Mouse (Mus musculus): ENCODE results near the gene Fdxr. TPM values are rescaled to one million over a fixed set of nuclear protein-coding genes. Genes with fewer than 3 reads are reported as not detected.

The Fdxr gene
- polyA plus RNA-seq, 1 experiment from 2014 or later, result 17.6 TPM

DNA sequence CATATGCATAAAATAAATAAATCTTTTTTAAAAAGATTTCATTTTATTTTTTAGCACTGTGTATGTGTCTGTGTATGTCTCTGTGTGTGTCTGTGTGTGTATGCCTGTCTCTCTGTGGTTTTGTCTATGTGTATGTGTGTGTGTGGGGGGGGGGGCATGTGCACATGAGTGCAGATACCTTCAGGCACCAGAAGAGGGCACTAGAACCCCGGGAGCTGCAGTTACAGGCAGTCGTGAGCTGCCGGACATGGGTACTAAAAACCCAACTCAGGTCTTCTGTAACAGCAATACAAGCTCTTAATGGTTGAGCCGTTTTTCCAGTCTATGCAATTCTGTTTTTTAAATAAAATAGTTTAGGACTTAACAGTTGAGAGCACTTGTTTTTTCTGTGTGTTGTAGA, 23.9 kb upstream of the Fdxr start:
- H3K27ac ChIP-seq (replicated peaks), result no peak overlapping the region
- 79% methylated on average over 4 of the region's 4 CpGs for WGBS
- peaks cover 15% of the 10 kb centered on the region for H3K4me1 ChIP-seq
- H3K9me3 ChIP-seq, result 0 out of 2 replicates have a peak, but pooled peaks cover 3% of the 10 kb centered on the region
- DNase-seq (ENCODE audit: low spot score), result no peak
- H3K4me3 ChIP-seq, result no peak overlapping the region
- no peaks in the 10 kb centered on the region for H3K36me3 ChIP-seq (replicated peaks)
- H3K27me3 ChIP-seq (replicated peaks; ENCODE audit: low read depth, poor library complexity, severe bottlenecking), result peaks cover 53% of the 10 kb centered on the region

DNA sequence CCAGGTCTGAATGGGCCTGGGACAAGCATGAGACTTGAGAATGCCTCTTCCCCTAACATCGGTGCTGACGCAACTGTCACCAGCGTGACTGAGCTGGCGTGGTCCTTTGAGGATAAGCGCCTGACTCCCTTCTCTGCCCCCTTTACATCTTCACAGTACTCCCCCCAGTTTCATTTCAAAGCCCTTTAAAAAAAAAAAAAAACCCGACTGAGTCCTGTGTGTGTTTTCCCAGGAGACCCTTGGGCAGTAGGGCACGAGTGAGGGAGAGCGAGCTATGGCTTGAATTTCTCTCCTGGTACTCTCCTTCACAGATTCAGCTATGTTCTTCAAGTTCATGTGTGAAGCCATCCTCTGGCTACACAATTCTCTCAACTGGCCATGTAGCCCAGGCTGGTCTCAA, 21.3 kb upstream of the Fdxr start:
- 59% methylated on average over 8 of the region's 8 CpGs for WGBS
- 0 out of 2 replicates have a peak, but pooled peaks cover 3% of the 10 kb centered on the region for H3K9me3 ChIP-seq
- DNase-seq (ENCODE audit: low spot score), result no peak
- peak overlapping the region; percentile 64; the same call in 1 of the 2 replicates for H3K4me3 ChIP-seq
- H3K27ac ChIP-seq (replicated peaks), result no peak overlapping the region
- H3K27me3 ChIP-seq (replicated peaks; ENCODE audit: low read depth, poor library complexity, severe bottlenecking), result peaks cover 49% of the 10 kb centered on the region
- H3K4me1 ChIP-seq, result peaks cover 16% of the 10 kb centered on the region
- no peaks in the 10 kb centered on the region for H3K36me3 ChIP-seq (replicated peaks)

DNA sequence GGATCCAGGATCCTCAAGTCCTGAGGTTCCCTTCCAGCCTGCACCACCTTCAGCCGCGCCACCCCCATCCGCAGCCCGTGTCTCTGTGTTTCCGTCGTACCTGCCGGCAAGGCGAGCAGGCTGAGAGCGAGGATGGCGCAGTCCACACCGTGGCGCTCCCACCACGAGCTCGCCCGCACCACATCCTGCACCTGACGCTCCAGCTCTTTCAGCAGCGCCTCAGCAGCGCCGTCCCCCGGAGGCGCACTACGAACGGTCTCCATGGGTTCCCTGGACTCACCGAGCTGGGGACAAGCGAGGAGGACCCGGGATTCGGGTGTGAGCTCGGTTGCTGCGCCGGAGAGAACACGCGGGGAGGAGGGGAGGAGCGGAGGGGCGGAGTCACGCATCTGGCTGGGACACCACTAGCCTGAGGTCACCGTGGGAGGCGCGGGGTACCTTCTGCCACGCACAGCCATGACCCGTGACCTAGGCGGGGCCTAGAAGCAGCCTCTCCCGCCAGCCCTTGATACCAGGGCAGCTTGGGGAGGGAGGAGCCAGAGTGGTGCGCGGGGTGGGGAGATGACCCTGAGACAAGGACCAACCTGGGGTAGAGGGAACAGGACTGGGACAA, 20.5 kb upstream of the Fdxr start, which contains the start of gene Fads6:
Gene Fads6, minus strand, starts transcription at position 450 of the 613 bp plus-strand sequence.
- Histone ChIP-seq H3K27ac (replicated peaks) (peak within 1 kb of the TSS; percentile 70), H3K27me3 (replicated peaks; ENCODE audit: low read depth, poor library complexity, severe bottlenecking) (peaks cover 49% of the 10 kb centered on the region), H3K36me3 (replicated peaks) (no peaks in the 10 kb centered on the region), H3K4me1 (peaks cover 25% of the 10 kb centered on the region), H3K9me3 (0 out of 2 replicates have a peak, but pooled peaks cover 3% of the 10 kb centered on the region), H3K4me3 (peak within 1 kb of the TSS; percentile 64)
- WGBS, result under 1% methylated on average over 44 of the region's 44 CpGs
- peak; percentile 65 for DNase-seq (ENCODE audit: low spot score)

DNA sequence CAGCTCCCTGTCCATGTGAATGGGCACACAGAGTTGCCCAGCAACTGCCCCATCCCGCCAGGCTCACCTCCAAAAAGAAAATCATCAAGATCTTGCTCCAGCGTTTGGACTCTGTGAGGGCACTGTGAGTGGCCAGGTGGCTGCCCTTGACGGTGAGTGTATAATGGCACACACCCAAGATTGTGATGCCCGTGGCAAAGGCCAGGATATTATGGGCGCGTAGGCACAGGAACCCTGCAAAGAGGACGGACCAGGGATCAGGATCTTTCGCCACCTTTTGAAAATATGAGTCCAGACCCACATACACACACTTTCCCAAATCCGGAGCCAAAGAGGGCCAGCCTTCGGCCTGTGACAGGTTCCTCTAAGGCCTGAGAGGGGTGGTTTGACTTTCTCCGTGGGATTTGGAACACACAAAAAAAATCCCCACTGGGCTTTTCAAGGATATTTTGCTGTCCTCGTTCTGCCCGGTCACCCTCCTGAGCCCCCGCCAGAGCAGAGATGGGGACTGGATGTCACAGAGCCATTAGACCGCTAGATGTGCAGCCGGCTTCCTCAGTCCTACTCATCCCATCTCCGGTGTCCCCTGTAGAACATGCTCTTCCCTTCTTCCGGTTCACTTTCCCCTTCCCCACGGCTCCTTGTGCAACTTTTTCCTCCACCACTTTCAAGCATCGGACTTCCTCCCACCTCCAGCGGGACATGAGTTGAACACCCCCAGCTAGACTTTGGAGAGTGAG, 19.8 kb upstream of the Fdxr start:
- no peak for DNase-seq (ENCODE audit: low spot score)
- H3K4me1 ChIP-seq, result peaks cover 29% of the 10 kb centered on the region
- H3K27me3 ChIP-seq (replicated peaks; ENCODE audit: low read depth, poor library complexity, severe bottlenecking), result peaks cover 49% of the 10 kb centered on the region
- 0 out of 2 replicates have a peak, but pooled peaks cover 3% of the 10 kb centered on the region for H3K9me3 ChIP-seq
- H3K27ac ChIP-seq (replicated peaks), result 0 out of 2 replicates have a peak overlapping the region, but pooled peaks have one; percentile 70
- peak overlapping the region; percentile 64 for H3K4me3 ChIP-seq
- no peaks in the 10 kb centered on the region for H3K36me3 ChIP-seq (replicated peaks)
- WGBS, result 59% methylated on average over 21 of the region's 21 CpGs

DNA sequence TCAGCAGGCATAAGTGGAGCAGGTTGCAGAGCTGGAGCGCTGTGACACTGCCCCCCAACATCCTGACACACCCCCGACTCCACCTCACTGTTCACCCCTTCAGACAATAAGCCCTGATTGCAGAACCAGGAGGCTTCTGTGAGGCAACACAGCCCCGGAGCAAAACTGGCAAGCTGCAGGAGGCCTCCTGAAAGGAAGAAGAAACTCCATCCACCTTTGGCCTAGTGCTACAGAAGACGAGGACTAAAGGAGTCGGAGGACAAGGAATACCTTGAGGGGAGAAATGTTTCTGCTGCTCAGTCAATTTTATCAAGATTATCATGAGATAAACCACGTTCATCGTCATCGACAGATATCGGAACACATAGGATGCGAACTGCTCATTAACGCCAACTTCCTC, 19.1 kb upstream of the Fdxr start:
- Histone ChIP-seq H3K27me3 (replicated peaks; ENCODE audit: low read depth, poor library complexity, severe bottlenecking) (peaks cover 49% of the 10 kb centered on the region), H3K27ac (replicated peaks) (no peak overlapping the region), H3K36me3 (replicated peaks) (no peaks in the 10 kb centered on the region), H3K9me3 (0 out of 2 replicates have a peak, but pooled peaks cover 3% of the 10 kb centered on the region), H3K4me1 (peaks cover 29% of the 10 kb centered on the region), H3K4me3 (no peak overlapping the region)
- DNase-seq (ENCODE audit: low spot score), result no peak
- 90% methylated on average over 11 of the region's 11 CpGs for WGBS

DNA sequence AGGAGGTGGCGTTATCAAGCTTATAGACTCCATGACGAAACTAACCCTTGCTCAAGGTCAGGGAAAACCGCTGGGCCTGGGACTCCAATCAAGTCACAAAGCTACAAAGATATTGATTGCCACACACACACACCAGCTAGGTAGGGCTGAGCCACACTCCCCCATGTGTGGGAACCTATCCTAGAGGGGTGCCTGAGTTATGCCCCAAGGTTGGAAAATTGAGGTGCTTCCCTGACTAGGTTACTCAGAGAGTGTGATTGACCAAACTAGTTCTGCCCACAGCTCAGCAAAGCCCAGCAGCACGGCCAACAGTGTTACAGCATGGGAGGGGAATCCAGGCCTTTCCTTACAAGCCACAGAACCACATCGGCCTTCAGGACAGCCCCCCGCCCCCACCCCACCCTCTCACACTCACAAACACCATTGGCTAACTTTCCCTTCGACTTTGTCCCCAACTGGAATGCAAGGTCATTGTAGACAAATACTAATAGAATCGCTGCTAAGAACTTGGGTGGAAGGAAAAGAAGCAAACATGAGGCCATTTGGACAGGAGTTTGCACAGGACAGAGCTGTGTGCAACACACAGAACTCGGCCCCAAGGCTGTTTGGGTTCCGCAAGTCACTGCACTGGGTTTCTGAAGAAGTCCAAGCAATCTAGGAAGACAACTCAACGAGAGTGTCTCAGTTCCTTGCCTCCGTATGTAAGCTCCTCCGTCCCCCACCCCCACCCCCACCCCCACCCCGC, 16.0 kb upstream of the Fdxr start:
- no peaks in the 10 kb centered on the region for H3K9me3 ChIP-seq

DNA sequence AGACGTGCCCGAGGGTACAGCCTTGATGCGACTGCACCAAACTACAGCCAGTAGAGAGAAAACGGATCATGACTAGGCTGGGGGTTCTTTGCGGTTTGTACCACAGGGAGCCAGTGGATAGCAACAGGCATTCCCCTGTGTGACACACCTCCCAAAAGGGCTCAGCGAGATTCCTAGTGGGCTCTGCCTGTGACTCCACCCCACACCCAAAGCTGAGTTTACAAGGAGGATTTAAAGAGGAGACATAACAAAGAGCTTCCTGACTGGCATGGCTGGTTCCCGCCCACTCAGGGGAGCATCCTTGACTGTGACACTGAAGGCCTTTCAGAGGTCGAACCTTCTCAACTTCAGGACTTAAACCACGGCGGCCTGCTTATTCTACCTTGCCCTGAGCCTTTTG, 14.7 kb upstream of the Fdxr start:
- H3K9me3 ChIP-seq, result no peaks in the 10 kb centered on the region
- peaks cover 16% of the 10 kb centered on the region for H3K27me3 ChIP-seq (replicated peaks; ENCODE audit: low read depth, poor library complexity, severe bottlenecking)
- no peaks in the 10 kb centered on the region for H3K36me3 ChIP-seq (replicated peaks)
- DNase-seq (ENCODE audit: low spot score), result no peak
- 74% methylated on average over 10 of the region's 10 CpGs for WGBS
- no peak overlapping the region for H3K27ac ChIP-seq (replicated peaks)
- peaks cover 17% of the 10 kb centered on the region for H3K4me1 ChIP-seq
- no peak overlapping the region for H3K4me3 ChIP-seq

More for the DNA sequence above, 16.0 kb upstream of the Fdxr start:
- peaks cover 30% of the 10 kb centered on the region for H3K4me1 ChIP-seq
- H3K36me3 ChIP-seq (replicated peaks), result no peaks in the 10 kb centered on the region
- H3K4me3 ChIP-seq, result no peak overlapping the region
- WGBS, result 61% methylated on average over 14 of the region's 14 CpGs
- H3K27ac ChIP-seq (replicated peaks), result no peak overlapping the region
- DNase-seq (ENCODE audit: low spot score), result no peak
- peaks cover 29% of the 10 kb centered on the region for H3K27me3 ChIP-seq (replicated peaks; ENCODE audit: low read depth, poor library complexity, severe bottlenecking)

DNA sequence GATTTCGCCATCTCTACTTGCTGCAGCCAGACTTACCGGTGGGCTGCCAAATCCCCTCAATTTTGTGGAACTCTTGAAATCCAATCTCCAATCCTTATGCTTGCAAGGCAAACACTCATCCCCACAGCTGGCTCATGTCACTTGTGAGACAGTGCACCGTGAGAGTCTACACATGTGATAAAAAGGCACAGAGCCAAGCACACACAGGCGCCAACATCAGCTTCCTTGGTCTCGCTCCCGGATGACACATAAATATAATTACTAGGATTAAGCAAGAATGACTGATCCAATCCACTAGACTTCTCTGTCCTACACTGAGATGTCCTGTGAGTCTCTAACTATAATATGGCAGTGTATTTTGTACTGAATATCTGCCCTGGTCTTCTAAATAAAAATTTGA, 14.1 kb upstream of the Fdxr start:
- 93% methylated on average over 6 of the region's 6 CpGs for WGBS
- DNase-seq (ENCODE audit: low spot score), result no peak
- peaks cover 10% of the 10 kb centered on the region for H3K27me3 ChIP-seq (replicated peaks; ENCODE audit: low read depth, poor library complexity, severe bottlenecking)
- H3K27ac ChIP-seq (replicated peaks), result no peak overlapping the region
- H3K9me3 ChIP-seq, result no peaks in the 10 kb centered on the region
- H3K4me3 ChIP-seq, result no peak overlapping the region
- H3K4me1 ChIP-seq, result peaks cover 17% of the 10 kb centered on the region
- H3K36me3 ChIP-seq (replicated peaks), result no peaks in the 10 kb centered on the region

DNA sequence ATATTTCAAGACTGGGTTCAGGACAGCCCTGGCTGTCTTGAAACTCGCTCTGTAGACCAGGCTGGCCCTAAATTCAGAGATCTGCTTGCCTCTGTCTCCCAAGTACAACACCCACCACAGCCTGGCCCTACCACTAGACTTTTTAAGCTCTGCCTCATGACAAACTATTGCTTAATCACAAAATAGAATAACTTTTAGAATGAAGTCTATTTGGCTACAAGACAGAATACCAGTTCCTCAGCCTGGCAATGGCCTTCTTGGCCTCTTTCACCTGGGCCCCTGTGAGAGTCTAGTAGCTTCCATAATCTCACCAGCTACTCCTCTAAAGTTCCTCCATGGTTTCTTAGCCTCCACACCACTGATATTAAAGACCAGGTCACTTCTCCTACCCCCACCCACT, 13.5 kb upstream of the Fdxr start:
- 82% methylated on average over 1 of the region's 1 CpGs for WGBS
- no peak overlapping the region for H3K4me3 ChIP-seq
- H3K36me3 ChIP-seq (replicated peaks), result no peaks in the 10 kb centered on the region
- H3K4me1 ChIP-seq, result peaks cover 17% of the 10 kb centered on the region
- peaks cover 4% of the 10 kb centered on the region; the same call in 1 of the 2 replicates for H3K27me3 ChIP-seq (replicated peaks; ENCODE audit: low read depth, poor library complexity, severe bottlenecking)
- no peak overlapping the region for H3K27ac ChIP-seq (replicated peaks)
- no peaks in the 10 kb centered on the region for H3K9me3 ChIP-seq
- no peak for DNase-seq (ENCODE audit: low spot score)

DNA sequence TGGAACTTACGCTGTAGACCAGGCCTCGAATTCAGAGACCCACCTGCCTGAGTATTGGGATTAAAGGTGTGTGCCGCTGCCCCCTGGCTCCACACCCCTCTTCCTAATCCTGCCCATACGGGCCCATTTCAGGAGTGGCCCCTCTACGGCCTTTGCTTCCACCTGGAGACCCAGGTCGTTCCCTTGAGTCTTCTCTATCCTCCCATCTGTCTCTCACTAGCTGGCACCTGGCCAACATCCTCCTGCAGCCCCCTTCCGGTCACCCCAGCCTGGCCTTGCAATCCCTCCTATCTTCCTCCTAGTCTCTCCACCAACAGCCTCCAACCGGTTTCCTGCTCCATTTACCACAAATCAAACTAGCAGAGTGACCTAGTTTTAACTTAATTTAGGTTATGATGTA, 13.0 kb upstream of the Fdxr start:
- DNase-seq (ENCODE audit: low spot score), result no peak
- 87% methylated on average over 8 of the region's 8 CpGs for WGBS

DNA sequence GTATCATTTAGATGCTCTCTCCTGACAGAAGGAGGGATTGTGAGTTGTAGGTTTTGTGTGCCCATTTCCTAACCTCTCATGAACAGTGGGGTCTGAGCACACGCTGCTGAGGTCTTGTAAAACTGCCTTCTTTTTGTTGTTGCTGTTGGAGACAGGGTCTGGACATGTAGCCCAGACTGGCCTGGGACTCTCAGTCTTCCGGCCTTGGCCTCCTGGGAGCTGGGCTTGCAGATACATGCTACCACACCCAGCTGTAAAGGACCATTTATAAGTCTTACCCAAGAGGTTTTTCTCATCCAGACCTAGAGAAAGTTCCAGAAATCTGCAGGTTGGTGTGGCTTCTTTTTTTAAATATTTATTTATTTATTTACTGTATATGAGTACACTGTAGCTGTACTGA, 11.5 kb upstream of the Fdxr start:
- 80% methylated on average over 2 of the region's 2 CpGs for WGBS
- Histone ChIP-seq H3K4me1 (peaks cover 20% of the 10 kb centered on the region), H3K27me3 (replicated peaks; ENCODE audit: low read depth, poor library complexity, severe bottlenecking) (no peaks in the 10 kb centered on the region), H3K4me3 (no peak overlapping the region), H3K9me3 (no peaks in the 10 kb centered on the region), H3K27ac (replicated peaks) (no peak overlapping the region), H3K36me3 (replicated peaks) (no peaks in the 10 kb centered on the region)
- DNase-seq (ENCODE audit: low spot score), result no peak

More for the DNA sequence above, 13.0 kb upstream of the Fdxr start:
- Histone ChIP-seq H3K4me3 (no peak overlapping the region), H3K9me3 (no peaks in the 10 kb centered on the region), H3K36me3 (replicated peaks) (no peaks in the 10 kb centered on the region), H3K27me3 (replicated peaks; ENCODE audit: low read depth, poor library complexity, severe bottlenecking) (no peaks in the 10 kb centered on the region), H3K4me1 (peaks cover 17% of the 10 kb centered on the region), H3K27ac (replicated peaks) (no peak overlapping the region)

DNA sequence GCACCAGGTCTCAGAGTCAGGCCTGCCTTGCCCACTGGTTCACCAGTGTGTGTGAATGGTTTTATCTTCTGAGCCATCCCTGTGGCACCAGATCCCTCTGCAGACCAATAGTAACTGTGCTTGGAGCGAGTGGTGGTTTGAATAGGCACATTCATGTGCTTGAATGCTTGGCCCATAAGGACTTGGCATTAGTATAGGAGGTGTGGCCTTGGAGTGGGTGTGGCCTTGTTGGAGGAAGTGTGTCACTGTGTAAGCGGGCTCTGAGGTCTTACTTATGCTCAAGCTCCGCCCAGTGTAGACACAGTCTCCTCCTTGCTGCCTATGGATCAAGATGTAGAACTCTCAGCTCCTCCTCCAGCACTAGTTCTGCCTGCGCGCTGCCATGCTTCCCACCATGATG, 10.5 kb upstream of the Fdxr start:
- no peak overlapping the region for H3K4me3 ChIP-seq
- 83% methylated on average over 5 of the region's 5 CpGs for WGBS
- no peak for DNase-seq (ENCODE audit: low spot score)
- H3K4me1 ChIP-seq, result peaks cover 11% of the 10 kb centered on the region
- H3K27ac ChIP-seq (replicated peaks), result no peak overlapping the region
- no peaks in the 10 kb centered on the region for H3K36me3 ChIP-seq (replicated peaks)
- H3K9me3 ChIP-seq, result no peaks in the 10 kb centered on the region
- H3K27me3 ChIP-seq (replicated peaks; ENCODE audit: low read depth, poor library complexity, severe bottlenecking), result no peaks in the 10 kb centered on the region
